Mouse (Mus musculus): Measurements from ENCODE around the gene Olfr659.

Olfr659 gene

GRCm38 (mm10) chr7:104666453-104666852 is at the start of gene Olfr659:
TSS of gene Olfr659 (plus strand) at chr7:104666753.
- DNase-seq: no peak

DNA sequence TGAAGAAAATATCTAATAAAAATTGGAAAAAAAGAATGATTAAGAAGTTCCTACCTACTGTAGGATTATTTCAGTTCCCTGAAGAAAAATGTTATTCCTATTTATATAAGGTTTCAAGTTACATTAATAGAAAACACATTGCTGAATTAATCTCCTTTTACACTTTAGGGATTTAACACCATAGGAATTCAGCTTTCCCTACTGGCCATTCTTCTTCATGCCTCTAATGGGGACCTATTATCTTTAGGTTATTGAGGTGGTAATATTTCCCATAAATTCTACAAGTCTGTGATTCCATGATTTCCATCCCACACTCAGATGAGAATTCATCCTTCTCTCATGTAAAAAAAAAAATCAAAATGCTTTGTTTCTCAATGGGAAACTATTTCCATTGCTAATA is 42.1 kb upstream of the Olfr659 start, which contains the start of gene Olfr657:
Gene Olfr657, plus strand, starts transcription at position 301 of the 400 bp plus-strand sequence.
- DNase-seq: no peak

- peak; percentile 24 to 52 for DNase-seq
Observed at GRCm38 (mm10) chr7:104646841-104647482, 19.6 kb upstream of the Olfr659 start, which contains the start of gene Olfr658. TSS of gene Olfr658 (minus strand) at chr7:104647305.

- no peak for DNase-seq
Observed at GRCm38 (mm10) chr7:104686201-104686600, 19.6 kb downstream of the Olfr659 start, which contains the start of gene Olfr661. TSS of gene Olfr661 (plus strand) at chr7:104686501.

All from spleen, adult 18-20 months (tissue).